Mouse (Mus musculus): ENCODE data around the gene Ccdc167. TPM values are rescaled to one million over a fixed set of nuclear protein-coding genes. Genes with fewer than 3 reads are reported as not detected.

Ccdc167 gene
- total and polyA plus RNA-seq, 2 experiments from 2014 or later: 7.4 to 7.7 TPM

- H3K36me3 ChIP-seq (ENCODE audit: insufficient read depth): no peaks in the 10 kb centered on the region
- DNase-seq (peak; percentile 57), ATAC-seq (peak; percentile 42)
- WGBS: 33% methylated on average over 11 of the region's 11 CpGs
- no peaks in the 10 kb centered on the region for H3K27me3 ChIP-seq (ENCODE audit: insufficient read depth, low read length)
- no peak for TF ChIP-seq CTCF (IDR thresholded peaks at IDR 0.05; ENCODE audit: low read depth)
- H3K4me2 ChIP-seq (ENCODE audit: low read depth): no peak overlapping the region
- H3K4me1 ChIP-seq (ENCODE audit: insufficient read depth): peaks cover 21% of the 10 kb centered on the region
- no peaks in the 10 kb centered on the region for H3K9me3 ChIP-seq (ENCODE audit: low read length)
- no peak overlapping the region for H3K9ac ChIP-seq
- H3K27ac ChIP-seq (ENCODE audit: low read depth, low read length): peak overlapping the region; percentile 54
- no peak overlapping the region for H3K4me3 ChIP-seq (ENCODE audit: low read depth, low read length)
Measured at GRCm38 (mm10) chr17:29710562-29711044, 6.2 kb downstream of the Ccdc167 start.

GRCm38 (mm10) chr17:29708783-29709182, 8.1 kb downstream of the Ccdc167 start:
- Histone ChIP-seq H3K27ac (ENCODE audit: low read depth, low read length) (no peak overlapping the region), H3K4me1 (ENCODE audit: insufficient read depth) (peaks cover 21% of the 10 kb centered on the region), H3K36me3 (ENCODE audit: insufficient read depth) (no peaks in the 10 kb centered on the region; the same call in 1 of the 2 replicates), H3K9me3 (ENCODE audit: low read length) (no peaks in the 10 kb centered on the region), H3K9ac (no peak overlapping the region), H3K4me3 (ENCODE audit: low read depth, low read length) (no peak overlapping the region), H3K27me3 (ENCODE audit: insufficient read depth, low read length) (no peaks in the 10 kb centered on the region), H3K4me2 (ENCODE audit: low read depth) (no peak overlapping the region)
- ATAC-seq (no peak), DNase-seq (no peak)
- no peak for TF ChIP-seq CTCF (IDR thresholded peaks at IDR 0.05; ENCODE audit: low read depth)
- WGBS: 84% methylated on average over 5 of the region's 5 CpGs

GRCm38 (mm10) chr17:29706981-29707545, 9.8 kb downstream of the Ccdc167 start:
- peaks cover 21% of the 10 kb centered on the region for H3K4me1 ChIP-seq (ENCODE audit: insufficient read depth)
- no peaks in the 10 kb centered on the region for H3K27me3 ChIP-seq (ENCODE audit: insufficient read depth, low read length)
- no peak overlapping the region for H3K27ac ChIP-seq (ENCODE audit: low read depth, low read length)
- ATAC-seq: no peak
- no peaks in the 10 kb centered on the region for H3K9me3 ChIP-seq (ENCODE audit: low read length)
- H3K36me3 ChIP-seq (ENCODE audit: insufficient read depth): peaks cover 3% of the 10 kb centered on the region; the same call in 1 of the 2 replicates
- 17% methylated on average over 5 of the region's 5 CpGs for WGBS
- H3K4me2 ChIP-seq (ENCODE audit: low read depth): no peak overlapping the region
- H3K4me3 ChIP-seq (ENCODE audit: low read depth, low read length): no peak overlapping the region
- DNase-seq: no peak
- H3K9ac ChIP-seq: no peak overlapping the region
- no peak for TF ChIP-seq CTCF (IDR thresholded peaks at IDR 0.05; ENCODE audit: low read depth)

- DNase-seq: no peak
- Histone ChIP-seq H3K9me3 (ENCODE audit: low read length) (no peaks in the 10 kb centered on the region), H3K4me1 (ENCODE audit: insufficient read depth) (peaks cover 11% of the 10 kb centered on the region), H3K36me3 (ENCODE audit: insufficient read depth) (peaks cover 15% of the 10 kb centered on the region; the same call in 1 of the 2 replicates), H3K27me3 (ENCODE audit: insufficient read depth, low read length) (no peaks in the 10 kb centered on the region), H3K4me2 (ENCODE audit: low read depth) (no peak overlapping the region), H3K27ac (ENCODE audit: low read depth, low read length) (no peak overlapping the region), H3K4me3 (ENCODE audit: low read depth, low read length) (no peak overlapping the region), H3K9ac (no peak overlapping the region)
- ATAC-seq: no peak
- 79% methylated on average over 5 of the region's 5 CpGs for WGBS
- no peak for TF ChIP-seq CTCF (IDR thresholded peaks at IDR 0.05; ENCODE audit: low read depth)
Measured at GRCm38 (mm10) chr17:29705881-29706280, 11.0 kb downstream of the Ccdc167 start.

- Histone ChIP-seq H3K4me2 (ENCODE audit: low read depth) (no peak overlapping the region), H3K9me3 (ENCODE audit: low read length) (no peaks in the 10 kb centered on the region), H3K27me3 (ENCODE audit: insufficient read depth, low read length) (no peaks in the 10 kb centered on the region), H3K4me1 (ENCODE audit: insufficient read depth) (no peaks in the 10 kb centered on the region), H3K27ac (ENCODE audit: low read depth, low read length) (no peak overlapping the region), H3K36me3 (ENCODE audit: insufficient read depth) (peaks cover 26% of the 10 kb centered on the region; the same call in 1 of the 2 replicates), H3K4me3 (ENCODE audit: low read depth, low read length) (no peak overlapping the region), H3K9ac (no peak overlapping the region)
- WGBS: 24% methylated on average over 3 of the region's 3 CpGs
- ATAC-seq (peak; percentile 71), DNase-seq (peak; percentile 74)
- TF ChIP-seq CTCF (IDR thresholded peaks at IDR 0.05; ENCODE audit: low read depth): peak; percentile 94
Measured at GRCm38 (mm10) chr17:29704781-29705180, 12.1 kb downstream of the Ccdc167 start.

GRCm38 (mm10) chr17:29702938-29703710, 13.7 kb downstream of the Ccdc167 start:
- Histone ChIP-seq H3K27ac (ENCODE audit: low read depth, low read length) (peak overlapping the region; percentile 50), H3K27me3 (ENCODE audit: insufficient read depth, low read length) (no peaks in the 10 kb centered on the region), H3K4me1 (ENCODE audit: insufficient read depth) (no peaks in the 10 kb centered on the region), H3K4me2 (ENCODE audit: low read depth) (no peak overlapping the region), H3K4me3 (ENCODE audit: low read depth, low read length) (no peak overlapping the region), H3K9ac (no peak overlapping the region), H3K36me3 (ENCODE audit: insufficient read depth) (peaks cover 37% of the 10 kb centered on the region), H3K9me3 (ENCODE audit: low read length) (no peaks in the 10 kb centered on the region)
- ATAC-seq (peak; percentile 40), DNase-seq (peak; percentile 72)
- 51% methylated on average over 4 of the region's 4 CpGs for WGBS
- TF ChIP-seq CTCF (IDR thresholded peaks at IDR 0.05; ENCODE audit: low read depth): peak; percentile 38

GRCm38 (mm10) chr17:29700573-29700972, 16.3 kb downstream of the Ccdc167 start:
- Histone ChIP-seq H3K9ac (no peak overlapping the region), H3K4me2 (ENCODE audit: low read depth) (no peak overlapping the region), H3K27ac (ENCODE audit: low read depth, low read length) (no peak overlapping the region), H3K9me3 (ENCODE audit: low read length) (no peaks in the 10 kb centered on the region), H3K27me3 (ENCODE audit: insufficient read depth, low read length) (no peaks in the 10 kb centered on the region), H3K4me1 (ENCODE audit: insufficient read depth) (no peaks in the 10 kb centered on the region), H3K36me3 (ENCODE audit: insufficient read depth) (peaks cover 58% of the 10 kb centered on the region), H3K4me3 (ENCODE audit: low read depth, low read length) (no peak overlapping the region)
- no peak for TF ChIP-seq CTCF (IDR thresholded peaks at IDR 0.05; ENCODE audit: low read depth)
- 90% methylated on average over 7 of the region's 7 CpGs for WGBS
- DNase-seq (no peak), ATAC-seq (no peak)

Data from forebrain, postnatal 0 days (tissue).